Mouse (Mus musculus): ENCODE data around the gene Onecut3.

Gene Onecut3

DNA sequence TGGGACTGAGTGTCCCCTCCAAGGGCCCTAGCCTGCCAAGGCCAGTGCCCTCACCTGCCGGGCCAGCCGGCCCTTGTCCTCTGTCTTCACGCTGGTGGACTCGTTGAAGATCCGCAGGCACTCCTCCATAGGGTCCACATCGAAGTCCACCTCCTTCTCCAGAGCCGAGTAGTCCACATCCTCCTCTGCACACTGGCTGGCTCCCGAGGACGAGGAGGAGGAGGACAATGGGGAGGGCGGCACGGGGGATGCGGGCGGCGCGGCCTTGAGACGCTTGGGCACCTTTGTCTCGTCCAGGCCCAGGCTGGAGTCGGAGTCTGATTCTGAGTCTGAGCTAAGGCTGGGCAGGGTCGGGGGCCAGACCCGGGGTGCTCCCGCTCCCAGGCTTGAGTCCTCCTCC, 54.6 kb downstream of the Onecut3 start:
- no peak for DNase-seq (ENCODE audit: extremely low spot score, low read depth, low spot score)

DNA sequence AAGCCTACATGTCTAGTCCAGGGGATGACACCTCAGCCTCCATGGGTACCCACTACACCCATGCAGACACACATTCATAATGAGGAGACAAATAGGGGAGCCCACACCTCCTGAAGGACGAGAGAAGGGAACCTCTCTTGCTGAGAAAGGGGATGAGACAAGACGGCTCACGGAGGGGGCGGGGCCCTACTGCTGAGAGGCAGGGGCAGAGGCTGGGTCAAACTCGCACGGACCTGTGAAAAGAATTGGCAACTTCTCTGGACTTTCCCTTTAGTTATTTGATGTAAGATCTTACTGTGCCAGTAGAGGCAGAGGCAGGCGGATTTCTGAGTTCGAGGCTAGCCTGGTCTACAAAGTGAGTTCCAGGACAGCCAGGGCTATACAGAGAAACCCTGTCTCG, 57.7 kb downstream of the Onecut3 start:
- DNase-seq (ENCODE audit: extremely low spot score, low read depth, low spot score): no peak

DNA sequence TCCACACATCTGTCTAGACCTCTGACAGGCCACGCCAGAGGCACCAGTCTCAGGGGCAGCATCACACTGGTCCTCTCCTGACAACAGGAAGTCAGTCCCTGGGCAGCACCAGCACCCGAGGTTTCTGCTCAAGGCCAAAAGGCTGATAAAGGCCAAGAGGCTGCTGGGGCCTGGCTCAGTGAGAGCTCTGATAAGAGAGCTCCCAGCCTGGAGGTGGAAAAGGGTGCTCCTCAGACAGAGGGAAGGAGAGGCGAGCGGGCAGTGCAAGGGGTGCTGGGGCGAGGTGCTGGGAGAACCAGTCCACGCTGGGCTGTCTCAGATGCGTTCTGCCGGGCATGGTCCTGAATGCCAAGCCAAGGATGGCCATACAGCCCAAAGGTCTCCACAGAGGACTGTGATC, 58.9 kb downstream of the Onecut3 start:
- no peak for DNase-seq (ENCODE audit: extremely low spot score, low read depth, low spot score)

DNA sequence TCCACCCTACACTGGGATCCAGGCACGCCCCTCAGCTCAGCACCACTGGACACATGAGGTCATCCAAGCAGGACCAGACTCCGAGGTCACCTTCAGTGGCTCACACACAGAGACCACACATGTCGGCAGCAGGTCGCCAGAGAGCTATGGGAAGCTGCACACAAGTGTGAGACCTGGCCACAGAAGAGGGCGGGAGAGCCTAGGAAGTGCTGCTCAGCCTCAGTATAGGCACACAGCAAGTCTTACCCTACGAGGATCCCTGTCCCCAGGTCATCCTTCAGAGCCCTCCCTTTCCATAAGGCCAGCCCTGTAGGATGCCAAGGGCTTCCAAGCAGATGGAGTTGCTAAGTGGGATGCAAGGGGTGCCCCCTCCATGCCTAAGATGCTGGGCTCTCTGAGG, 59.4 kb downstream of the Onecut3 start:
- no peak for DNase-seq (ENCODE audit: extremely low spot score, low read depth, low spot score)

DNA sequence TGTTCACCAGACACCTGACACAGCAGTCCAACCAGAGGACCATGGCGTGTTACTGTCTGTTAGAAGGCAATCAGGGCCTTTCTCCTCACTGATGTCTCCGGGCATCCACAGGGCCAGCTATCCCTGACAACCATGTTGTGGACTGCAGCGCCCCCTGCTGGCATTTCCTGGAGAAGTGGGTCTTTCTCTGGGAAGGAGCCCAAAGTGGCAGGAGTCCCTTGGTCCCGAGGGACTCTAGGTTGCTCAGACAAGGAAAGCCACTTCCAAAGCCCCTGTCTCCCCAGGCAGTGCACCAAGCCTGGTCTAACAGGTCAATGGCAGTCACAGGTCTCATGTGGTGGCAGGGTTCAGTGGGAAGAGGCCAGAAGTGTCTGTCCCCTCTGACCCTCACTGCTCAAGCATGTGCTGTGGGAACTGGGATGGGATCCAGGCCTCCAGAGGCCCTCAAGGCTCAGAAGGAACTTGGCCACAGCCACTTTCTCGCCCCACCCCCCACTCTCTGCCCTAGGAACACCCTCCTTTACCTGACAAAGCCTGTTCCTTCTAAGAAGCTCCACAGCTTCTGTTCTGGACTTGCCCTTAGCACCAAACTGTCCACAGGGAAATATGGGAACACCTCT, 62.8 kb downstream of the Onecut3 start:
- DNase-seq (ENCODE audit: extremely low spot score, low read depth, low spot score): no peak

DNA sequence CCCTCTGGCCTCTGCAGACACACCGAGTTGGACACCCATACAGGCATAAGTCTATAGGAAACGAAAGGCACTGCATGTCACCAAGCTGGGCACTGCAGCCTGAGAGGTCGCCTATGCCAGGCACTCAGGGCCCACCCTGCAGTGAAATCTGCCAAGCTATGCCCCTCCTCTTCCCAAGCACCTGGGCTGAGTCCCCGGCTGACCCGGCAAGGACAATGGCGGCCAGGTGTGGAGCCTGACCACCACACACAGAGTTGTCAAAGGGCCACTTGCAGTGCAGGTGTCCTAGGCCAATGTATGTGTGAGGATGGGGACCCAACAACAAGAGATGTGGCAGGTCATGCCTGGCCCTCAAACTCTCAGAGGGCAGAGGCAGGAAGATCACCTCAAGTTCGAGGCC, 64.8 kb downstream of the Onecut3 start:
- DNase-seq (ENCODE audit: extremely low spot score, low read depth, low spot score): no peak

DNA sequence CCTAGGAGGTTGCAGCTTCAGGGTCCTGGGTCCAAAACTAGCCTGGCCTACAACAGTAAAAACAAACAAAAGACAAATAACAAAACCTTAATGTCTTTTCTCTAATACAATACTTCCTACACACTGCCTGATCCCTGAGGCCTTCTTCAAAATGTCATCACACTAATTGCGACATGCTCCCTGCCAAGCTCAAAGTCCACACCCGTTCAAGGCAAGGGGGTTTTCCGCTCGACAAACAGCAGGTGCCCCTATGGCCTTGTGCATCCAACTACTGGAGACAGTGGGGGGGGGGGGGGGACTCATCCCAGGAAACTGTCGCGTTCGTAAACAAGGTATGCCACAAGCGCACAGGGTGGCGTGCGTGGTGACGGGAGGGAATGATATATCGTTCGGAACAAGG, 66.0 kb downstream of the Onecut3 start:
- no peak for DNase-seq (ENCODE audit: extremely low spot score, low read depth, low spot score)

DNA sequence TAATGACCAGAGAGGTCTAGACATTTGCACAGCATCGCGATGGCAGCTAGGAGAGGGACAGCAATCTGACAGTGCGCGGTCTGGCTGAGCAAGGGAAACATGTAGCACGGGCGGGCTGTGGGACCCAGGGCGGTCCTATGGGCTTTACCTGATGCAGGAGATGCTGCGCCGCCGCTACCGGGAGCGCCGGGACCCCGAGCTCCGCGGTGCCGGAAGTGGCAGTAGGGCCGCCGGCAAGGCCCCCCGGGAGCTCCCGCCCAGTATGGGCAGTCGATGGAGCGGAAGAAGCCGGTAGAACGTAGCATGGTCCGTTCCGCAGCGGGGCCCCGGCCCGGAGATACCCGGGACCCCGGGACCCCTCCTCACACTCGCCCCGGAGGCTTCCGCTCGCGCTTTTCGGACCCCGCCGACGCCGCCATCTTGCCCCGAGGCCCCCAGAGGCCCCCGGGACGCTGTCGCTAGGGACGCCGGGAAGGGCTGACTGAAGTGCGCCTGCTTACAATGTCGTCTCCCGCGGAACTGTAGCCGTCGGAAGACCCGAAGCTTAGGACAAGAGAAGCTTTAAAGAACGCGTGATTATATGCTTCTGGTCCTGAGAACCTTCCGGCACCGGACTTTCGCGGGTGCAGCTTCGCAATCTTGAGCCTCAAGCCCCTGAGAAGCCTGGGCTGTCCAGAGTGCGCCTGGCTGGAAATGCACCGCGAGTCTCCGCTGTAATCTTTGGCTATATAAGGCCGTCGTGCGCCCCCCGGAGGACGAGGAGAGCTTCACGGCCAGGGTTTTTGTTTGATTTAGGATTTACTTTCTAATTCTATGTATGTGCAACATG, 66.7 kb downstream of the Onecut3 start, which contains the start of gene Rexo1:
Gene Rexo1, minus strand, starts transcription at position 445 of the 829 bp plus-strand sequence.
- DNase-seq (ENCODE audit: extremely low spot score, low read depth, low spot score): peak; percentile 78

DNA sequence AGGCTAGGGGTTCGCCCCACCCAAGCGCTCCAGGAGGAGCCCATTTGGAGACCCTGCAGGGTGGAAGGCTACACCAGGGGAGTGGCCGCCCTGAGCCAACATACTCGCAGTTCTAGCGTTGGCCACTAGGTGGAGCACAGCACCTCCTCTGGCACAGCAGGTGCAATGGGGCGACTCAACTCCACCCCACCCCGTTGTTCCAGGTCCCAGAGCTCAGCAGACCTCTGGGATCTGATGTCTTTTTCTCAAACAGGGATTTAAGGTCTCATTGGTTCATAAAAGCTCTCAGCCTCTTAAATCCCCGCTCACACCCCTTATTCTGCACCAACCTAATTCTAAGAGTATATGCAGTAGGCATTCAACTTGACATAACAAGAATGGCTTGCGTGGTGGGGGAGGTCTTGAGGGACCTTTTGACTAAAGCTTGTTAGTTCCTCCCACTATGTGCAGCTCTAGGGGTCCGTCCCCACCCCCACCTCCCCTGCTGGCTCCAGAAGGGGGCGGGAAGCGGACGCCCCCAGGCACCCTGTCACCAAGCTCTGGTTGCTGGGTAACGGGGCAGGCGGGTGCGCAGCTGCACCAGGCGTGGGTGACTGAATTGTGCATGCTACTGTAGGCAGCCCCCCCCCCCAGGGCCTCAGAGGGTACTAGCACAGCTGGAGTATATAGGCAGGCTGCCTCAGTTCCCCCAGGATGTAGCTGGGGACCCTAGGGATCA, 71.9 kb downstream of the Onecut3 start:
- DNase-seq (ENCODE audit: extremely low spot score, low read depth, low spot score): no peak
